Mouse (Mus musculus) stomach, embryonic 15.5 days (tissue): ENCODE results near the gene Notch1. TPM values are rescaled to one million over a fixed set of nuclear protein-coding genes. Genes with fewer than 3 reads are reported as not detected.

Source experiments
- ATAC-seq: fragments of 200-750 bp; cut with Nextera tagmentation; 2 replicates; pipeline ENCODE4 v1.8.0; 2017; ENCODE audit warnings: low read depth, moderate number of reproducible peaks, moderate TSS enrichment; ENCODE audit not compliant: insufficient read depth, low FRiP score
- H3K27ac ChIP-seq: fragments of 300-500 bp; sonication (generic); 2 replicates; pipeline ENCODE4 v1.5.1; 2015; ENCODE audit warnings: mild to moderate bottlenecking, inconsistent platforms
- H3K27me3 ChIP-seq: fragments of 300-500 bp; sonication (generic); replicated peaks from 2 replicates; pipeline ENCODE4 v1.6.1; 2015; ENCODE audit warnings: inconsistent platforms
- H3K36me3 ChIP-seq: fragments of 300-500 bp; sonication (generic); 2 replicates; pipeline ENCODE4 v1.6.1; 2015; ENCODE audit warnings: inconsistent platforms
- H3K4me1 ChIP-seq: fragments of 300-500 bp; sonication (generic); 2 replicates; pipeline ENCODE4 v1.6.1; 2015; ENCODE audit warnings: inconsistent platforms
- H3K4me2 ChIP-seq: fragments of 300-500 bp; sonication (generic); 2 replicates; pipeline ENCODE4 v1.6.1; 2015; ENCODE audit warnings: mild to moderate bottlenecking, inconsistent platforms
- H3K4me3 ChIP-seq: fragments of 300-500 bp; sonication (generic); replicated peaks from 2 replicates; pipeline ENCODE4 v1.5.1; 2015; ENCODE audit warnings: inconsistent platforms
- H3K9ac ChIP-seq: fragments of 300-500 bp; sonication (generic); 2 replicates; pipeline ENCODE4 v1.6.1; 2015; ENCODE audit warnings: inconsistent platforms
- H3K9me3 ChIP-seq: fragments of 300-500 bp; sonication (generic); 2 replicates; pipeline ENCODE4 v1.6.1; 2016; ENCODE audit warnings: inconsistent platforms
- WGBS: fragments of 180-500 bp; shearing (Covaris S2); methylation state at CpG from one replicate; pipeline ENCODE4 v1.1.7; 2015; 5-methylcytosine and 5-hydroxymethylcytosine counted together
- polyA plus RNA-seq: library from polyadenylated mRNA; unstranded; fragments of >200 nt; fragmentation: Nextera tagmentation; extraction: Ambion mirVana; gene quantifications from 2 replicates; pipeline ENCODE4 v1.2.1, GENCODE M21; 2015

The Notch1 gene
- polyA plus RNA-seq, 1 experiment from 2014 or later, result 16.1 TPM

DNA sequence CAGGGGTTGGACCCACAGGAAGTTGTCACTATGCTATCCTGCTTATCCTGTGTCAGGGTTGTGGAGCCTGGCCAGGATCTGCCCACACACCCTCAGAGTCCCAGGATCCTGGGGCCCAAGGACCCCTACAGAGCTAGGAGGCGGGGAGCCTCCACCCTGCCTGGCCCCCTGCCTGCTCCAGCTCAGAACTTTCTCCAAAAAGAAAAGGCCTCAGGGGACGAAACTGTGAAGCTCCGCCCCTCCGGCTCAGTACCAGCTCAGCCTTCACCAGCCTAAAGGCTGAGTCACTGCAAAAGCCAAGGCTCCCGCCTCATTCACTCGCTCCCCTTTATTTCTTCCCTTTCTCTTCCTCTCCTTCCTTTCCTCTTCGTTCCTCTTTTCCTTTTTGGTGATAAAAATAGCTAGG, 9.0 kb downstream of the Notch1 start:
- 3% methylated on average over 7 of the region's 7 CpGs for WGBS
- Histone ChIP-seq H3K9ac (no peak overlapping the region), H3K4me2 (peak overlapping the region; percentile 35), H3K27me3 (no peaks in the 10 kb centered on the region), H3K4me3 (no peak overlapping the region), H3K9me3 (no peaks in the 10 kb centered on the region), H3K4me1 (peaks cover 44% of the 10 kb centered on the region), H3K27ac (peak overlapping the region; percentile 94), H3K36me3 (no peaks in the 10 kb centered on the region)
- peak; percentile 44; the same call in 1 of the 2 replicates for ATAC-seq

GRCm38 (mm10) chr2:26506746-26507280, 9.7 kb downstream of the Notch1 start:
- no peak for ATAC-seq
- no peak overlapping the region for H3K9ac ChIP-seq
- WGBS, result 73% methylated on average over 3 of the region's 3 CpGs
- no peaks in the 10 kb centered on the region for H3K36me3 ChIP-seq
- H3K4me3 ChIP-seq, result no peak overlapping the region
- H3K27me3 ChIP-seq, result no peaks in the 10 kb centered on the region
- H3K9me3 ChIP-seq, result no peaks in the 10 kb centered on the region
- peaks cover 46% of the 10 kb centered on the region for H3K4me1 ChIP-seq
- H3K27ac ChIP-seq, result peak overlapping the region; percentile 94
- peak overlapping the region; percentile 35; the same call in 1 of the 2 replicates for H3K4me2 ChIP-seq

GRCm38 (mm10) chr2:26504772-26505480, 11.5 kb downstream of the Notch1 start:
- Histone ChIP-seq H3K27me3 (no peaks in the 10 kb centered on the region), H3K4me2 (peak overlapping the region; percentile 73), H3K36me3 (no peaks in the 10 kb centered on the region), H3K9me3 (no peaks in the 10 kb centered on the region), H3K4me1 (peaks cover 64% of the 10 kb centered on the region), H3K9ac (no peak overlapping the region), H3K27ac (peak overlapping the region; percentile 87; the same call in 1 of the 2 replicates), H3K4me3 (no peak overlapping the region)
- no peak for ATAC-seq
- 63% methylated on average over 9 of the region's 9 CpGs for WGBS

GRCm38 (mm10) chr2:26503661-26504575, 12.5 kb downstream of the Notch1 start:
- no peaks in the 10 kb centered on the region for H3K9me3 ChIP-seq
- no peaks in the 10 kb centered on the region for H3K36me3 ChIP-seq
- H3K9ac ChIP-seq, result peak overlapping the region; percentile 82
- ATAC-seq, result peak; percentile 82
- H3K4me2 ChIP-seq, result peak overlapping the region; percentile 73
- H3K27me3 ChIP-seq, result no peaks in the 10 kb centered on the region
- peak overlapping the region; percentile 87 for H3K27ac ChIP-seq
- 4% methylated on average over 53 of the region's 59 CpGs for WGBS
- peaks cover 70% of the 10 kb centered on the region for H3K4me1 ChIP-seq
- H3K4me3 ChIP-seq, result peak overlapping the region; percentile 80

DNA sequence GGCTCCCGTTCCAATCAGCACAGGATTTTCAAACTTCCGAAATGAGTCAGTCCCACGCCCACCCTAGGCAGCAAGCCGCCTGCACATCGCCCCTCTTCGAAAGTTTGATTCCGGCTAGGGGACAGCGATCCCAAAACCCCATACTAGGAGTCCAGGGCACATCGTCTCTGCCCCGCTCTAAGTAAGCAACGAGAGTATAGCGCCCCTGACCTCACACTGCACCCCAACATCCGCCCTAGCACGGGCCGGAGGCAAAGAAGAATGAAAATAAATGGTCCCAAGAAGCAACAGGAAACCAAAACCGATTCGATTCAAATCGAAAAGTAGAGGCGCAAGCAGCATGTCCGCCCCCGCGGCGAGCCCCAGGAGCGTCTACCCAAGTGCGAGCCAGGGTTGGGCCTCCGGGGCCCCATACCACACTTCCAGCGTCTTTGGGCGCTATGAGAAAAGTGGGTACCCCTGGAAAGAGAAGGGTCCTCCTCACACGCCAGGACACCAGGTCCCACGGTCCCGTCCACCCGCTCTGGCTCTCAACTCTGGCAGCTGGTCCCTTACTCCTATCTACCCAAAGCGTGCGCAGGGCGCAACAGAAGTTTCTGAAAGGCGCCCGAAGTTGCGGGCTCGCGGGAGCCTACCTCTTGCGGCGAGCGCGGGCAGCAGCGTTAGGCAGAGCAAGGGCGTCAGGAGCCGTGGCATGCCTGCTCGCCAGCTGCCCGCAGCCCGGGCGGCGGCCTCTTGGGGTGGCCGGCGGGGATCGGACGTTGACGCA, 13.4 kb downstream of the Notch1 start:
- Histone ChIP-seq H3K36me3 (no peaks in the 10 kb centered on the region), H3K4me3 (peak overlapping the region; percentile 80), H3K4me2 (peak overlapping the region; percentile 73), H3K4me1 (peaks cover 70% of the 10 kb centered on the region), H3K9ac (peak overlapping the region; percentile 82), H3K27ac (peak overlapping the region; percentile 87), H3K27me3 (no peaks in the 10 kb centered on the region), H3K9me3 (no peaks in the 10 kb centered on the region)
- ATAC-seq, result no peak
- under 1% methylated on average over 56 of the region's 57 CpGs for WGBS

DNA sequence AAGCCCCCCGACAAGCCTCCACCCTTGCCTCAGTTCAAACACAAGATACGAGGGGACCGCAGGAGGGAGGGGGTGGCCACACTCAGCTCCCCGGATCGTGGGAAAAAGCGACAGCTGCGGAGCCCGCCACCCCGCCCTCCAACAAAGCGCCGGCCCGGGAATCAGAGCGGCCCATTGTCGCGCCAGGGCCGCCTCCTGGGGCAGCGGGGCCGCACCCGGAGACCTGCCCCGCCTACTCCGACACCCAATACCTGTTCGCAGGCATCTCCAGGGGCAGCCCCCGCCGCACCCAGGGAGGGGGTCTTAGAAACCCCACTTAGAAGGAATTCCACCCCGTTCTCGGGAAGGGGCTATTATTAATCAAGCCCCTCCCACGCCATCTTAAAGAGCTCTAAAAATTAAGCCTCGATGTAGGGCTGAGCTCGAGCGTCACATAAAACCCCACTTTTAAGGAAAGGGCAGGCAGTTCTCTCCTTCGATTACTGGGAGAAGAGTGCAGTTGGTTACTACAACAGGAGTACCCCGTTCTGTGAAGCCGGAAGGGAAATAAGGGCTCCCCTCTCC, 14.1 kb downstream of the Notch1 start:
- H3K36me3 ChIP-seq, result no peaks in the 10 kb centered on the region
- H3K9me3 ChIP-seq, result no peaks in the 10 kb centered on the region
- peak overlapping the region; percentile 73 for H3K4me2 ChIP-seq
- peak overlapping the region; percentile 80 for H3K4me3 ChIP-seq
- H3K9ac ChIP-seq, result peak overlapping the region; percentile 82; the same call in 1 of the 2 replicates
- ATAC-seq, result peak; percentile 36; the same call in 1 of the 2 replicates
- no peaks in the 10 kb centered on the region for H3K27me3 ChIP-seq
- WGBS, result under 1% methylated on average over 33 of the region's 33 CpGs
- peak overlapping the region; percentile 87 for H3K27ac ChIP-seq
- H3K4me1 ChIP-seq, result peaks cover 72% of the 10 kb centered on the region

GRCm38 (mm10) chr2:26501651-26502141, 14.8 kb downstream of the Notch1 start:
- Histone ChIP-seq H3K4me2 (peak overlapping the region; percentile 73), H3K9me3 (no peaks in the 10 kb centered on the region), H3K4me1 (peaks cover 72% of the 10 kb centered on the region), H3K27me3 (no peaks in the 10 kb centered on the region), H3K9ac (no peak overlapping the region), H3K27ac (peak overlapping the region; percentile 87), H3K36me3 (no peaks in the 10 kb centered on the region), H3K4me3 (peak overlapping the region; percentile 80)
- 11% methylated on average over 15 of the region's 15 CpGs for WGBS
- no peak for ATAC-seq

- peak overlapping the region; percentile 66 for H3K27ac ChIP-seq
- no peak overlapping the region for H3K9ac ChIP-seq
- peak overlapping the region; percentile 80 for H3K4me3 ChIP-seq
- H3K36me3 ChIP-seq, result no peaks in the 10 kb centered on the region
- ATAC-seq, result peak; percentile 32; the same call in 1 of the 2 replicates
- no peaks in the 10 kb centered on the region for H3K27me3 ChIP-seq
- peak overlapping the region; percentile 73 for H3K4me2 ChIP-seq
- no peaks in the 10 kb centered on the region for H3K9me3 ChIP-seq
- peaks cover 73% of the 10 kb centered on the region for H3K4me1 ChIP-seq
- 36% methylated on average over 14 of the region's 14 CpGs for WGBS
Measured at GRCm38 (mm10) chr2:26500599-26501370, 15.7 kb downstream of the Notch1 start.

DNA sequence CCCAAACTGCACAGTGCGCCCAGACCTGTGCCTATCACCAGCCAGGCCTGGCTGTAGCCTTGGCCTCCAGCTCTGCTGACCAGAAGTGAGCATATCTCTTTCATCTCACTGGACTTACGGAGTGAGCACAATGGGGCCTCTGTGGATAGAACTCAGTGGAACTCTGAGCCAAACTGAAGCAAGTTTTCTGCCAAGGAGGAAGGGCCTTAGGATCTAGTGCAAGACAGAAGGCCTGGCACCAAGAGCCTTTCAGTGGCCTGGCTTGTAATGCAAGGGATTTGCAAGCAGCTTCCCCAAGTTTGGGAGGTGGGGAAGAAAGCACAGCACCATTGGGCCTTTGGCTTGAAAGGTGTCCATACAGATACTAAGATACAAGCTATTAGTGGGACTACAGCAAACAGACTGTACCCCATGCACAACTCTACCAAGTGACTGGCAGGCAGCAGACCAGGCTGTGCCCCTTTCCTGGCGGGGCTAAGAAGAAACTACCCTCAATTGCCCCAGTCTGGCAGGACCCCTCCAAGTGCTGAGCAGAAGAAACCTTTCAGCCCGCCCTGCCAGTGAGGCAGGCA, 16.4 kb downstream of the Notch1 start:
- peaks cover 79% of the 10 kb centered on the region for H3K4me1 ChIP-seq
- WGBS, result 67% methylated on average over 4 of the region's 4 CpGs
- peak overlapping the region; percentile 17 for H3K27ac ChIP-seq
- no peak for ATAC-seq
- no peak overlapping the region for H3K9ac ChIP-seq
- H3K9me3 ChIP-seq, result no peaks in the 10 kb centered on the region
- H3K36me3 ChIP-seq, result no peaks in the 10 kb centered on the region
- 0 out of 2 replicates have a peak overlapping the region, but pooled peaks have one; percentile 80 for H3K4me3 ChIP-seq
- no peaks in the 10 kb centered on the region for H3K27me3 ChIP-seq
- peak overlapping the region; percentile 73 for H3K4me2 ChIP-seq

GRCm38 (mm10) chr2:26498694-26499093, 17.8 kb downstream of the Notch1 start:
- ATAC-seq, result no peak
- Histone ChIP-seq H3K27ac (no peak overlapping the region), H3K27me3 (no peaks in the 10 kb centered on the region), H3K4me2 (no peak overlapping the region), H3K4me1 (peaks cover 82% of the 10 kb centered on the region), H3K4me3 (no peak overlapping the region), H3K9ac (no peak overlapping the region), H3K9me3 (no peaks in the 10 kb centered on the region), H3K36me3 (no peaks in the 10 kb centered on the region)
- WGBS, result 50% methylated on average over 8 of the region's 8 CpGs
